Mouse (Mus musculus): Measurements from ENCODE around the gene Rabep1. TPM values are rescaled to one million over a fixed set of nuclear protein-coding genes. Genes with fewer than 3 reads are reported as not detected.

Gene Rabep1
- polyA plus RNA-seq, 1 experiment from 2014 or later: 18.5 TPM

DNA sequence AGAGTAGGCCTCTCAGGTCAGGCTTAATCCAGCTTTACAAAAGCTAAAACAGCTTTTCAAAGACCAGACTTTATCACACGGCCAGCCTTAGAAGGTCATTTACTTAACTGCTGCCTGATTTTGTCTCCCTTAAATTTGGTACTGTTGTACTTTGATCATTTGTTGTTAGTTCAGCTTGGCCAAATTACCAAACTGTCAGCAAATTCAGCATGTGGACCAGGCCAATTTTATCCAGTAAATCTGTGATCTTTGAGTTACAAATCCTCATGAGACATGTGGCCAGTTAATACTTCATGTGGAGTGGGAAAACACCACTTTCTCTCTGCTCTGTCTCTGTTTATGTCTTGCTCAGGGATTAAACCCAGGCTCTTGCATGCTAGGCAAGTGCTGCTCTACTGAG, 128.0 kb downstream of the Rabep1 start:
- Histone ChIP-seq H3K4me2 (ENCODE audit: low read depth, low read length) (0 out of 2 replicates have a peak overlapping the region, but pooled peaks have one; percentile 79), H3K27ac (ENCODE audit: low read depth) (no peak overlapping the region), H3K36me3 (replicated peaks; ENCODE audit: insufficient read depth, low read length) (peaks cover 50% of the 10 kb centered on the region), H3K4me1 (ENCODE audit: insufficient read depth) (peaks cover 20% of the 10 kb centered on the region), H3K27me3 (ENCODE audit: insufficient read depth, low read length) (no peaks in the 10 kb centered on the region), H3K9ac (replicated peaks) (no peak overlapping the region), H3K4me3 (ENCODE audit: low read depth, low read length) (no peak overlapping the region), H3K9me3 (ENCODE audit: low read length) (no peaks in the 10 kb centered on the region)
- 58% methylated on average over 1 of the region's 1 CpGs for WGBS (ENCODE audit: insufficient replicate concordance)
- TF ChIP-seq EP300 (IDR thresholded peaks at IDR 0.05; ENCODE audit: low read depth): no peak
- TF ChIP-seq CTCF (IDR thresholded peaks at IDR 0.05; ENCODE audit: low read depth): no peak
- ATAC-seq: no peak
- DNase-seq: no peak

GRCm38 (mm10) chr11:70973947-70974346, 129.4 kb downstream of the Rabep1 start:
- WGBS (ENCODE audit: insufficient replicate concordance): 66% methylated on average over 4 of the region's 4 CpGs
- 0 out of 2 replicates have a peak, but pooled peaks cover 11% of the 10 kb centered on the region for H3K4me1 ChIP-seq (ENCODE audit: insufficient read depth)
- DNase-seq: peak; percentile 25
- no peak overlapping the region for H3K9ac ChIP-seq (replicated peaks)
- no peak overlapping the region for H3K27ac ChIP-seq (ENCODE audit: low read depth)
- H3K4me3 ChIP-seq (ENCODE audit: low read depth, low read length): no peak overlapping the region
- TF ChIP-seq CTCF (IDR thresholded peaks at IDR 0.05; ENCODE audit: low read depth) (peak; percentile 64), EP300 (IDR thresholded peaks at IDR 0.05; ENCODE audit: low read depth) (no peak)
- peaks cover 64% of the 10 kb centered on the region for H3K36me3 ChIP-seq (replicated peaks; ENCODE audit: insufficient read depth, low read length)
- H3K27me3 ChIP-seq (ENCODE audit: insufficient read depth, low read length): no peaks in the 10 kb centered on the region
- no peak for ATAC-seq
- no peaks in the 10 kb centered on the region for H3K9me3 ChIP-seq (ENCODE audit: low read length)
- no peak overlapping the region for H3K4me2 ChIP-seq (ENCODE audit: low read depth, low read length)

DNA sequence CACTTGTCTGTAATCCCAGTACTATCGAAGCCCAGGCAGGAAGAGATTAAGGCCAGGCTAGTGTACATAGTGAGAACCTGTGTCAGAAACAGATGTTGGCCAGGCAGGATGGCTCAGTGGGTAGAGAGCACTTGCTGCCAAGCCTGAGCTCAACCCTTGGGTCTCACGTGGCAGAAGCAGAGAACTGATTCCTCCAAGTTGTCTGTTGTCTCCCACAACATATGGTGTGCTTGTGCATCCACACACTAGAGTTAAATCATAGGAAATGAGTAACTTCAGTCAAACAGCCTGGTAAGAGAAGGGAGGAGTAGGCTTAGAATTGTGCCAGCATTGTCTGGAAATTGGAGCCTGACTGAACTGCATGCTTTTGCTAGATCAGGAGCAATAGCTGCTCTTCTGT, 130.6 kb downstream of the Rabep1 start:
- TF ChIP-seq EP300 (IDR thresholded peaks at IDR 0.05; ENCODE audit: low read depth): no peak
- TF ChIP-seq CTCF (IDR thresholded peaks at IDR 0.05; ENCODE audit: low read depth): no peak

DNA sequence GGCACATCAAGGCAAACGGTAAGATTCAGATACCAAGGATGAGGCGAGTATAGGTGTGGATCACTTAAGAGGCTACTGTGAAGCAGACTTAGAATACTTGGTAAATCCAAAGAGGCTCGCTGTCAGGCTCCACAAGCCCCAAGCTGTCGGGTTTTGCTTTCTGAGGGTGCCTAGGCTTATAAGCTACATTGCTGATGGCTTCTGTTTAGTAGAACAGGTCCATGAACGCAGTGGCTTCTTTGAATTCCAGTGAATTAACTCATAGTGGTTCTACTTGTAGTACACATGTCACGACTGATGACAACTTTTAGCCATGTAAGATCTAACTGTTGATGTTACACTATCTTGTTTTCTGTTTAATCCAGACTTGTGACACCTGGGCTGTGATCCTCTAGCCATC, 132.7 kb downstream of the Rabep1 start:
- H3K4me3 ChIP-seq (ENCODE audit: low read depth, low read length): no peak overlapping the region
- H3K4me1 ChIP-seq (ENCODE audit: insufficient read depth): peaks cover 10% of the 10 kb centered on the region
- TF ChIP-seq CTCF (IDR thresholded peaks at IDR 0.05; ENCODE audit: low read depth): no peak
- TF ChIP-seq EP300 (IDR thresholded peaks at IDR 0.05; ENCODE audit: low read depth): no peak
- no peak overlapping the region for H3K9ac ChIP-seq (replicated peaks)
- DNase-seq: no peak
- no peaks in the 10 kb centered on the region for H3K9me3 ChIP-seq (ENCODE audit: low read length)
- 87% methylated on average over 6 of the region's 6 CpGs for WGBS (ENCODE audit: insufficient replicate concordance)
- no peaks in the 10 kb centered on the region for H3K27me3 ChIP-seq (ENCODE audit: insufficient read depth, low read length)
- no peak overlapping the region for H3K4me2 ChIP-seq (ENCODE audit: low read depth, low read length)
- H3K36me3 ChIP-seq (replicated peaks; ENCODE audit: insufficient read depth, low read length): peaks cover 83% of the 10 kb centered on the region
- no peak overlapping the region for H3K27ac ChIP-seq (ENCODE audit: low read depth)
- no peak for ATAC-seq

More for the DNA sequence above, 130.6 kb downstream of the Rabep1 start:
- Histone ChIP-seq H3K36me3 (replicated peaks; ENCODE audit: insufficient read depth, low read length) (peaks cover 73% of the 10 kb centered on the region), H3K27ac (ENCODE audit: low read depth) (no peak overlapping the region), H3K9me3 (ENCODE audit: low read length) (no peaks in the 10 kb centered on the region), H3K27me3 (ENCODE audit: insufficient read depth, low read length) (no peaks in the 10 kb centered on the region), H3K4me2 (ENCODE audit: low read depth, low read length) (no peak overlapping the region), H3K4me3 (ENCODE audit: low read depth, low read length) (no peak overlapping the region), H3K4me1 (ENCODE audit: insufficient read depth) (0 out of 2 replicates have a peak, but pooled peaks cover 8% of the 10 kb centered on the region), H3K9ac (replicated peaks) (no peak overlapping the region)
- ATAC-seq: no peak
- no peak for DNase-seq
- 62% methylated on average over 2 of the region's 2 CpGs for WGBS (ENCODE audit: insufficient replicate concordance)

- peaks cover 61% of the 10 kb centered on the region for H3K36me3 ChIP-seq (replicated peaks; ENCODE audit: insufficient read depth, low read length)
- H3K9ac ChIP-seq (replicated peaks): no peak overlapping the region
- H3K4me3 ChIP-seq (ENCODE audit: low read depth, low read length): no peak overlapping the region
- H3K27ac ChIP-seq (ENCODE audit: low read depth): no peak overlapping the region
- DNase-seq (no peak), ATAC-seq (no peak)
- 82% methylated on average over 6 of the region's 6 CpGs for WGBS (ENCODE audit: insufficient replicate concordance)
- no peaks in the 10 kb centered on the region for H3K27me3 ChIP-seq (ENCODE audit: insufficient read depth, low read length)
- peaks cover 10% of the 10 kb centered on the region for H3K4me1 ChIP-seq (ENCODE audit: insufficient read depth)
- H3K9me3 ChIP-seq (ENCODE audit: low read length): no peaks in the 10 kb centered on the region
- no peak overlapping the region for H3K4me2 ChIP-seq (ENCODE audit: low read depth, low read length)
- TF ChIP-seq CTCF (IDR thresholded peaks at IDR 0.05; ENCODE audit: low read depth): no peak
- no peak for TF ChIP-seq EP300 (IDR thresholded peaks at IDR 0.05; ENCODE audit: low read depth)
Observed at GRCm38 (mm10) chr11:70980232-70980631, 135.7 kb downstream of the Rabep1 start.

DNA sequence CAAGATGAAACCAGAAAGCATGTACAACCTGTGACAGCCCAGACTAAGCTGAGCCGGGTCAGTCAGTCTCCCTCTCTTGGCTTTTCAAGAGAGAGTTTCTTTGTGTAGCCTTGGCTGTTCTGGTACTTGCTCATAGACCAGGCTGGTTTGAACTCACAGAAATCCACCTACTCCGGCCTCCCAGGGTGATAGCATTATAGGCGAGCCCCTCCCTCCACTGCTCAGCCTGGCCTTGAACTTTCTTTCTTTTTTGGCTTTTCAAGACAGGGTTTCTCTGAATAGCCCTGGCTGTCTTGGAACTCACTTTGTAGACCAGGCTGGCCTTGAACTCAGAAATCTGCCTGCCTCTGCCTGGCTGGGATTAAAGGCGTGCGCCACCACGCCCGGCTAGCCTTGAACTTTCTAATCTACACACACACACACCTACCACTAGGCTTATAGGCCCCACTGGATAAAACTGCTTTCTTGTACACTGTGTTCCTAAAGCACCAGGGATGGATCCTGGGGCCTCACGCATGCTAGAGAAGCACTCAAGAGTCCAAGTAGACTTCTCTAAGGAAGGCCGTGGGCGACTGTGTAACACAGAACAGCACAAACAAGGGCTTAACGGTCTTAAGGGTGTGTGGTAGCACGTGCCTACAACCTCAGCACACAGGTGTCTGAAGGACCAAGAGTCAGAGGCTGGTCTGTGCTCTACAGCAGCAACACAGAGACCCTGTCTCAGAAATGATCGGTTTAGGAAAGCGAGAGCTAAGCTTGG, 136.4 kb downstream of the Rabep1 start:
- Histone ChIP-seq H3K27me3 (ENCODE audit: insufficient read depth, low read length) (no peaks in the 10 kb centered on the region), H3K4me1 (ENCODE audit: insufficient read depth) (peaks cover 10% of the 10 kb centered on the region), H3K4me2 (ENCODE audit: low read depth, low read length) (peak overlapping the region; percentile 97), H3K9ac (replicated peaks) (no peak overlapping the region), H3K27ac (ENCODE audit: low read depth) (no peak overlapping the region), H3K36me3 (replicated peaks; ENCODE audit: insufficient read depth, low read length) (peaks cover 60% of the 10 kb centered on the region), H3K4me3 (ENCODE audit: low read depth, low read length) (0 out of 2 replicates have a peak overlapping the region, but pooled peaks have one; percentile 91), H3K9me3 (ENCODE audit: low read length) (no peaks in the 10 kb centered on the region)
- no peak for TF ChIP-seq EP300 (IDR thresholded peaks at IDR 0.05; ENCODE audit: low read depth)
- no peak for TF ChIP-seq CTCF (IDR thresholded peaks at IDR 0.05; ENCODE audit: low read depth)
- WGBS (ENCODE audit: insufficient replicate concordance): 82% methylated on average over 14 of the region's 14 CpGs
- no peak for DNase-seq
- ATAC-seq: no peak
